Mouse (Mus musculus): Measurements from ENCODE around the gene Notch1. TPM values are rescaled to one million over a fixed set of nuclear protein-coding genes. Genes with fewer than 3 reads are reported as not detected.
A peak's percentile ranks its signal among the peaks of the same experiment; 100 is the strongest.

The Notch1 gene
- polyA plus RNA-seq, 1 experiment: 4.5 TPM

DNA sequence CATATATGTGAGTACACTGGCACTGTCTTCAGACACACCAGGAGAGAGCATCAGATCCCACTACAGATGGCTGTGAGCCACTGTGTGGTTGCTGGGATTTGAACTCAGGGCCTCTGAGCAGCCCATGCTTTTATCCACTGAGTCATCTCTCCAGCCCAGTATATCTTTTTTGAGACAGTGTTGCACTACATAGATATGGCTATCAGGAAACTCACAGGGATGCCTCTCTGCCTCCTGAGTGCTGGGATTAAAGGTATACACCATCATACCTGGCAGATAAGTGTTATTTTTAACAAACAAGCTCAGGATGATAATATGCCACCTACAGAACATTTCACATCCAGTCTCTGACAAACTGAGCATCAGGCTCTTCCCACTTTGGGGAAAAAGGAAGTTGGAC, 99.4 kb downstream of the Notch1 start:
- Histone ChIP-seq H3K4me3 (ENCODE audit: insufficient read depth, poor library complexity, severe bottlenecking) (no peak overlapping the region), H3K36me3 (ENCODE audit: control insufficient read depth, insufficient read depth) (peaks cover 57% of the 10 kb centered on the region), H3K79me3 (ENCODE audit: low read depth) (no peaks in the 10 kb centered on the region), H3ac (ENCODE audit: control insufficient read depth, insufficient read length, low read depth) (no peak overlapping the region), H3K27me3 (ENCODE audit: control insufficient read depth, insufficient read depth, insufficient read length) (no peaks in the 10 kb centered on the region), H3K79me2 (ENCODE audit: control insufficient read depth, insufficient read depth) (no peaks in the 10 kb centered on the region)
- TF ChIP-seq CTCF (IDR thresholded peaks at IDR 0.05; ENCODE audit: control insufficient read depth, insufficient read depth, insufficient read length) (no peak), MYOG (IDR thresholded peaks at IDR 0.05; ENCODE audit: control insufficient read depth, extremely low read depth, insufficient read length) (no peak), MYOD1 (IDR thresholded peaks at IDR 0.05; ENCODE audit: control insufficient read depth, insufficient read length, low read depth) (no peak), FOSL1 (IDR thresholded peaks at IDR 0.05; ENCODE audit: insufficient read depth, low read length, poor library complexity, severe bottlenecking) (no peak), CEBPB (IDR thresholded peaks at IDR 0.05; ENCODE audit: low read depth) (no peak)

DNA sequence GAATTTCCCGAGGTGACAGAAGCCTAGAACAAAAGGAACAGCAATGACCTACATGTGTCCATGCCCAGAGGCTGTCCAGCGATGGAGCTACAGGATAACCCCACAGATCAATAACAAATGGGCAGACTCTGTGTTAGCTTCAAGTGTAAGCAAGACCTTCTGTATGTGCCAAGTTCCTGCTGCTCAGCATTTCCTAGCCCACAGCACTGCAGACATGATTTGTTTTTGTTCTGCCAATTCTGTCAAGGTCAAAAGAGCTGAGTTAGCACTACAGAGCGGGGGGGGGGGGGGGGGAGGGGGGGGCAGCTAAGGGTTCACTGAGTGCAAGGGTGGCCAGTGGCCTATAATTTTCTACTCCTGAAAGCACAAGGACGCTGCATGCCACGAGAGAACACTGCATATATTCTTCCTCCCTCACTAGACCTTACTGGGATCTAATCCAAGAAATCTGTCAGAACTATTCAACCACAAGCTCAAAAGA, 105.5 kb downstream of the Notch1 start:
- Histone ChIP-seq H3K4me3 (ENCODE audit: insufficient read depth, poor library complexity, severe bottlenecking) (no peak overlapping the region), H3K79me2 (ENCODE audit: control insufficient read depth, insufficient read depth) (peaks cover 28% of the 10 kb centered on the region), H3ac (ENCODE audit: control insufficient read depth, insufficient read length, low read depth) (no peak overlapping the region), H3K79me3 (ENCODE audit: low read depth) (peaks cover 5% of the 10 kb centered on the region), H3K27me3 (ENCODE audit: control insufficient read depth, insufficient read depth, insufficient read length) (no peaks in the 10 kb centered on the region), H3K36me3 (ENCODE audit: control insufficient read depth, insufficient read depth) (peaks cover 42% of the 10 kb centered on the region)
- TF ChIP-seq USF1 (IDR thresholded peaks at IDR 0.05; ENCODE audit: low read depth) (no peak), CEBPB (IDR thresholded peaks at IDR 0.05; ENCODE audit: low read depth) (no peak)

DNA sequence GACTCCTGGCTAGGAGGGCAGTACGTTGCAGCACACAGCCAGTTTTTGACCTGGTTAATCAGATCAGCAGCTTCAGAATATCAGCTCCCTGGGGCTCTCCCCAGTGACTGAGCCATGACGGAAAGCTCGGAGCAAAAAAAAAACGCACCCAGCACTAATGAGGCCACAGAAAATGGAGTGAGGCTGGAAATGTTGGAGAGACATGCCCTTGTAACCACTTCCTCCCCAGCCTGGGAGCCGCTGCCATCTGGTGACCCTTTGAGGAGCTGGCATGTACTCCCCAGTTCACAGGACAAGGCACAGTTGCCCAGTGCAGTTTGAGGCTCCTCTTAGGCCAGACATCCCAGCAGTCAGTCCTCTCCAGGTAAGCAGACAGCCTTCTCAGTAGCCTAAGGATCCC, 106.4 kb downstream of the Notch1 start:
- H3ac ChIP-seq (ENCODE audit: control insufficient read depth, insufficient read length, low read depth): no peak overlapping the region
- H3K27me3 ChIP-seq (ENCODE audit: control insufficient read depth, insufficient read depth, insufficient read length): no peaks in the 10 kb centered on the region
- peaks cover 36% of the 10 kb centered on the region for H3K79me2 ChIP-seq (ENCODE audit: control insufficient read depth, insufficient read depth)
- TF ChIP-seq CTCF (IDR thresholded peaks at IDR 0.05; ENCODE audit: control insufficient read depth, insufficient read depth, insufficient read length): peak; percentile 16
- TF ChIP-seq MAX (IDR thresholded peaks at IDR 0.05): no peak
- TF ChIP-seq MYOD1 (IDR thresholded peaks at IDR 0.05; ENCODE audit: control insufficient read depth, insufficient read length, low read depth): no peak
- TF ChIP-seq MYOG (IDR thresholded peaks at IDR 0.05; ENCODE audit: control insufficient read depth, extremely low read depth, insufficient read length): no peak
- no peak for TF ChIP-seq USF1 (IDR thresholded peaks at IDR 0.05; ENCODE audit: low read depth)
- TF ChIP-seq FOSL1 (IDR thresholded peaks at IDR 0.05; ENCODE audit: insufficient read depth, low read length, poor library complexity, severe bottlenecking): no peak
- TF ChIP-seq CEBPB (IDR thresholded peaks at IDR 0.05; ENCODE audit: low read depth): no peak
- H3K4me3 ChIP-seq (ENCODE audit: insufficient read depth, poor library complexity, severe bottlenecking): no peak overlapping the region
- peaks cover 33% of the 10 kb centered on the region for H3K36me3 ChIP-seq (ENCODE audit: control insufficient read depth, insufficient read depth)
- H3K79me3 ChIP-seq (ENCODE audit: low read depth): peaks cover 11% of the 10 kb centered on the region

DNA sequence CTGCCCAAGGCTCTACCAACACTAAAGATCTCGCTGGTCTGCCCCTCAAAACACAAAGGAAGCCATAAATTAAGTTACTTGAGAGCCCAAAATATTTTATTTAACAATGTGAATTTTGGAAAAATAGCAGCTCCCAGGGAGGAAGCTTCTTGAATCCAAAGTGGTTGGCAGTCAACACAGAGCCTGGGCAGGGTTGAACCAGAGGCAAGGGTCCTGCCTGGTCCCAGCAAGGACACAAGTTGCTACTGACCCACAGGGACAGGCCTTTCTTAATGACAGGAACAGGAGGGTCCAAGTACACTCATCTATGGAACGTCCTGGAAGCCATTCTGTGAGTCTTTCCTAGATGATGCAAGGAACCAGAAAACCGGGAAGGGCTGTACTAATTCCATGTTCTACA, 107.1 kb downstream of the Notch1 start:
- Histone ChIP-seq H3K4me3 (ENCODE audit: insufficient read depth, poor library complexity, severe bottlenecking) (no peak overlapping the region), H3K36me3 (ENCODE audit: control insufficient read depth, insufficient read depth) (peaks cover 28% of the 10 kb centered on the region), H3ac (ENCODE audit: control insufficient read depth, insufficient read length, low read depth) (no peak overlapping the region), H3K79me3 (ENCODE audit: low read depth) (peaks cover 11% of the 10 kb centered on the region), H3K79me2 (ENCODE audit: control insufficient read depth, insufficient read depth) (peaks cover 42% of the 10 kb centered on the region), H3K27me3 (ENCODE audit: control insufficient read depth, insufficient read depth, insufficient read length) (no peaks in the 10 kb centered on the region)
- TF ChIP-seq MAX (IDR thresholded peaks at IDR 0.05): no peak
- no peak for TF ChIP-seq USF1 (IDR thresholded peaks at IDR 0.05; ENCODE audit: low read depth)
- TF ChIP-seq MYOD1 (IDR thresholded peaks at IDR 0.05; ENCODE audit: control insufficient read depth, insufficient read length, low read depth): no peak
- no peak for TF ChIP-seq MYOG (IDR thresholded peaks at IDR 0.05; ENCODE audit: control insufficient read depth, extremely low read depth, insufficient read length)
- no peak for TF ChIP-seq CEBPB (IDR thresholded peaks at IDR 0.05; ENCODE audit: low read depth)

DNA sequence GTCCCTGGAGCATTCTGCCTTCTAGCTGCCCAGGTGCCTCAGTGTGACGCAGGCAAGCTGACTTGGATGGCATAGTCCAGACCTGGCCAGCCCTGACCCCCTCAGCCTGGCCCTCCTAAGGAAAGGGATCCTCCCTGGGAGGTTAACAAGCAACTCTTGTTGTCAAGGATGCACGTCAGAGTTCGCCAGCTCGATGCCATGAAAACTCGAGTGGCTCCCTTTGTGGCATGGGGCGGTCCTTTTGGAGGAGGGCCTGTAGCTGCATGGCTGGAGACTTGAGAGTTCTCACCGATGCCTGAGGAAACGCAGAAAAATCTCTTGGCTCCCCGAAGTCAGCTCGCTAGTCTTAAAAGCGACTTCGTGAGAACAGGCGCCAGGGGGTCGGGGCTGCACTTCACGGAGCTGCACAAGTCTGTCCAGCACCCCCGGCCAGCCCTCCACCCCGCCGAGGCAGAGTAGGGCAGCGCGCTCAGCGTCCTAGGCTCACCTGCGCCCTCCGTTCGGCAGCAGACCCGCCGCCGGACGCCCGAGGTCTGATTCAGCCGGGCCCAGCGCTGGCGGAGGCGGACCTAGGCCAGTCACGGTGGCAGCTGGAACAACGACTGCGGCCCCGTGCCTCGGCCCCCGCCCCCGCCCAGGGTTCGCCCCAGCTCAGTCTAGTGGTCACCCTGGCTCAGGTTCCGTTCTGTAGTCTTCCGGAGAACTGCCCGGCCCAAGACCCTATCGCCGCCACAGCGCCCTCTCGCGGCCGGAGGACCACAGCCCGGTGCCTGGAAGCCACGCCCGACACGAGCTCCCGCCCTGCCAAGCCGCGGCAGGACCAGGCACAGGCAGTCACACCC, 107.7 kb downstream of the Notch1 start, which contains the start of gene Inpp5e:
Inpp5e (minus strand) TSS at position 689 of the 842 bp plus-strand sequence.
- Histone ChIP-seq H3K36me3 (ENCODE audit: control insufficient read depth, insufficient read depth) (peaks cover 23% of the 10 kb centered on the region), H3K79me3 (ENCODE audit: low read depth) (peaks cover 11% of the 10 kb centered on the region), H3K4me3 (ENCODE audit: insufficient read depth, poor library complexity, severe bottlenecking) (peak within 1 kb of the TSS; percentile 75), H3K79me2 (ENCODE audit: control insufficient read depth, insufficient read depth) (peaks cover 42% of the 10 kb centered on the region), H3ac (ENCODE audit: control insufficient read depth, insufficient read length, low read depth) (peak within 1 kb of the TSS; percentile 90), H3K27me3 (ENCODE audit: control insufficient read depth, insufficient read depth, insufficient read length) (no peaks in the 10 kb centered on the region)
- TF ChIP-seq CTCF (IDR thresholded peaks at IDR 0.05; ENCODE audit: control insufficient read depth, insufficient read depth, insufficient read length) (peak; percentile 99), MAX (IDR thresholded peaks at IDR 0.05) (no peak), CEBPB (IDR thresholded peaks at IDR 0.05; ENCODE audit: low read depth) (no peak), MYOD1 (IDR thresholded peaks at IDR 0.05; ENCODE audit: control insufficient read depth, insufficient read length, low read depth) (no peak), MYOG (IDR thresholded peaks at IDR 0.05; ENCODE audit: control insufficient read depth, extremely low read depth, insufficient read length) (no peak), USF1 (IDR thresholded peaks at IDR 0.05; ENCODE audit: low read depth) (no peak)

Small RNA genes lying within 50 kb of the gene (microRNA-seq; reads per million reads assigned to microRNA genes)
- gene Mir6996 (ENCODE audit: borderline microRNAs expressed): 0.20 reads per million

Other genes with a start within 250 kb of the Notch1 start
- gene Ccdc187, start 222.1 kb downstream of the Notch1 start, polyA plus RNA-seq (2012; fragmentation: generic; extraction: Trizol): not detected
- 20.6 TPM for gene Gpsm1, start 201.1 kb downstream of the Notch1 start, polyA plus RNA-seq (2012; fragmentation: generic; extraction: Trizol)
- gene Dnlz, start 164.6 kb downstream of the Notch1 start, polyA plus RNA-seq (2012; fragmentation: generic; extraction: Trizol): 35.6 TPM
- gene Card9, start 155.7 kb downstream of the Notch1 start, polyA plus RNA-seq (2012; fragmentation: generic; extraction: Trizol): 0.20 TPM
- 11.7 TPM for gene Snapc4, start 136.0 kb downstream of the Notch1 start, polyA plus RNA-seq (2012; fragmentation: generic; extraction: Trizol)
- gene Entr1, start 127.3 kb downstream of the Notch1 start, polyA plus RNA-seq (2012; fragmentation: generic; extraction: Trizol): 49.1 TPM
- gene Pmpca, start 127.3 kb downstream of the Notch1 start, polyA plus RNA-seq (2012; fragmentation: generic; extraction: Trizol): 93.8 TPM
- 8.3 TPM for gene Inpp5e, start 107.5 kb downstream of the Notch1 start, polyA plus RNA-seq (2012; fragmentation: generic; extraction: Trizol)
- gene Sec16a, start 71.4 kb downstream of the Notch1 start, polyA plus RNA-seq (2012; fragmentation: generic; extraction: Trizol): 19.5 TPM
- gene Egfl7, start 63.4 kb upstream of the Notch1 start, polyA plus RNA-seq (2012; fragmentation: generic; extraction: Trizol): 5.6 TPM
- not detected for gene Gm20532, start 70.0 kb upstream of the Notch1 start, polyA plus RNA-seq (2012; fragmentation: generic; extraction: Trizol)
- gene Agpat2, start 87.8 kb upstream of the Notch1 start, polyA plus RNA-seq (2012; fragmentation: generic; extraction: Trizol): 37.9 TPM
- 8.2 TPM for gene Fam69b, start 111.8 kb upstream of the Notch1 start, polyA plus RNA-seq (2012; fragmentation: generic; extraction: Trizol)
- not detected for gene Lcn4, start 154.6 kb upstream of the Notch1 start, polyA plus RNA-seq (2012; fragmentation: generic; extraction: Trizol)